Mouse (Mus musculus) central nervous system, embryonic 18 days (tissue): Measurements from ENCODE around the gene Nt5c3. TPM values are rescaled to one million over a fixed set of nuclear protein-coding genes. Genes with fewer than 3 reads are reported as not detected.

ENCODE experiments used
- polyA plus RNA-seq: library from polyadenylated mRNA; depleted of rRNA; stranded (reverse); fragments of >200 nt; gene quantifications from 2 replicates; pipeline ENCODE4 v1.2.3, GENCODE M21; 2012; rRNA removed

Nt5c3 gene
- 75.9 and 85.6 TPM in 2 replicates for polyA plus RNA-seq

DNA sequence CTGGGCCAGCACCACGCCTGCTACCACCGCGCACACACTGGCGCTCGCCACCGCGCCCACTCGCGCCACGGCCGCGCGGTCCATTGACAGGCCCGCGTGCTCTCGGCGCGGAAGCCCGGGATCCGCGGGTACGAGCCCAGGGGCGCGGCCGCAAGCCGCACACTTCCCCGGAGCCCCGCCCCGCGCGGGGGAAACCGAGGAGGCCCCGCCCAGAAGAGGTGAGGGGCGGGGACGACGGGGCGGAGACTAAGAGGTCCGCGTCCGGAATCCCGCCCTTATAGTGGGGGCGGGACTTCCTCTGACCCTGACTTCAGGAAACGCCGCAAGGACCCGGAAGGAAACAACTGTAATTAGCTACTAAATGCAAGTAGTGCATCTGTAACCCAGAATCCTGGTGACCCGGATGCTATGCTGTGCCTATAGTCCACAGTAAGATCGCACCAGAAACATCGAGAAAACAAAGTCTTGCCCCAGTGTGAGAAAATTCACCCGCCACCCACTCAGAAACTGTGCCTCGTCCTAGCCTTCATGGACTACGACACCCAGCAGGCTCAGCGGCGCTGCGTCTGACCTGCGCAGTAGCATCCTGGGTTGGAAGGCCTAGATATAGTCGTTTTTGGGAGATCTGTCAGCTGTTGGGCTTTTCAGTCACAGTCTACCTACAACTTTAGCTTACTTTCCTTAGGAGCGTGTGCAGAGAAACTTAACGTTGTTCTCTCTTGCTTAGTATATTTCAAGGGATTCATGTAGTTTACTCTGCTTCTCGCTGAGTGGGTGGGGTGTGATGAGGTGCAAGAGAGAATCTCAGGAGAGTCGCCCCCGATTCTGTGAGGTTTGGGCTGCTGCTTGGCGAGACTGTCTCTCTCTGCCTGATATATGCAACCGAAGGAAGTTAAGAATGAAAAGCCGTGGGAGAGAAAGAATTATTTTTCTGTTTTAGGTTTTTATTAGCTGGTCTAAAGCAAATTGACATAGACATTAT is at the start of gene Nt5c3, which contains the start of gene Vmn1r4:
Gene Nt5c3 (minus strand): TSS at position 207 of the 982 bp plus-strand sequence.
Gene Vmn1r4 (plus strand): TSS at position 290 of the 982 bp plus-strand sequence.

GRCm38 (mm10) chr6:56969973-56970372 is 46.2 kb upstream of the Nt5c3 start, which contains the start of gene Vmn1r5:
Vmn1r5 (plus strand) TSS chr6:56970273.

Other genes with a start within 250 kb of the Nt5c3 start
- 80.3 and 86.1 TPM in 2 replicates for gene Lsm5, start 219.2 kb downstream of the Nt5c3 start, polyA plus RNA-seq
- 27.0 and 28.4 TPM in 2 replicates for gene Avl9, start 209.0 kb downstream of the Nt5c3 start, polyA plus RNA-seq
- gene Kbtbd2, start 126.1 kb downstream of the Nt5c3 start, polyA plus RNA-seq, result 31.6 and 32.6 TPM in 2 replicates
- gene Fkbp9, start 91.9 kb downstream of the Nt5c3 start, polyA plus RNA-seq, result 25.1 and 32.6 TPM in 2 replicates
- 0.41 and 0.51 TPM in 2 replicates for gene Vmn1r4, start 83 bp upstream of the Nt5c3 start, polyA plus RNA-seq
- gene Vmn1r5, start 46.3 kb upstream of the Nt5c3 start, polyA plus RNA-seq, result not detected in 2 replicates
- not detected in 2 replicates for gene Vmn1r6, start 73.3 kb upstream of the Nt5c3 start, polyA plus RNA-seq
- gene Vmn1r7, start 101.4 kb upstream of the Nt5c3 start, polyA plus RNA-seq, result not detected in 2 replicates
- not detected in 2 replicates for gene Vmn1r8, start 108.4 kb upstream of the Nt5c3 start, polyA plus RNA-seq
- gene Vmn1r9, start 142.9 kb upstream of the Nt5c3 start, polyA plus RNA-seq, result not detected in 2 replicates
- not detected in 2 replicates for gene Vmn1r10, start 185.5 kb upstream of the Nt5c3 start, polyA plus RNA-seq
- gene Vmn1r11, start 209.5 kb upstream of the Nt5c3 start, polyA plus RNA-seq, result not detected in 2 replicates
- gene Vmn1r12, start 233.0 kb upstream of the Nt5c3 start, polyA plus RNA-seq, result not detected in 2 replicates